Mouse (Mus musculus): ENCODE measurements around the gene Ift172.
"Not testable (repeated sequence)": the region's sequence is repeated elsewhere in the genome, so short reads cannot be mapped to it uniquely, and the experiment has no call there.

The Ift172 gene

GRCm38 (mm10) chr5:31255971-31256370, 34.9 kb downstream of the Ift172 start:
- no peak for DNase-seq

DNA sequence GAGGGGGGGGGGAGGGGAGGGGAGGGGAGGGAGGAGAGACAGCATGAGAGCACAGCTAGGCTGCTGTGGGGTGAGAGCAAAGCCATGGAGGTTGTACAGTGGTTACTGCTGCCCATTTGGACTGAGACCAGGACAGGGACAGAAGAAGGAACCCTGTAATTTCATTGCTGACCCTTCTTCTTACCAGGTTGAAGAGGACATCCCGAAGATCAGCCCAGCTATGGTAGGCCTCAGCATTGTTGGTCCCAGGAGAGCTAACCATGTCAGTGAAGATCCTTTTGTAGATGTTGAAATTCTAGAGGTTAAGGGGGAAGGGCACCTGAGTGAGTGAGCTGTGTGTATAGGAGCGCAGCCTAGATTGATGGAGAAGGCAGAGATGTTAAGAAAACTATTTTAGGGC, 35.5 kb downstream of the Ift172 start:
- DNase-seq: no peak

DNA sequence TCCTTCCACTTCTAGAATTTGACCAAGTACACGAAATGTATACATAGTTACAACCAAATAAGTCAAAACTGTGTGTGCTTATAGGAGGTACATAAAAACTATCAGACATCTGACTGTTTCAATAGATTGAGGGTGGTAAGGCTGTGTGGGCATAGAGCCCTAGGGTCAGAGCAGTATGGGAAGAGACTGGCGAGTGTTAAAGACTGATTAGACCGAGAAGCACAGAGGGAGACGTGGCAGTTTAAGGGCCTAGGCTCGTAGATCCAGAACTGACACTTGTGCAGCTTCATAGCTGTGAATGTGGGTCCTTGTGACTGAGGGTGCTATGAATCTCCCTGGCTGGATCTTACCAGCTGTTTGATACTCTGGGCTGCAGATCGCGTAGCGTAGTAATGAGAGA, 36.0 kb downstream of the Ift172 start:
- no peak for DNase-seq

GRCm38 (mm10) chr5:31254452-31254851, 36.5 kb downstream of the Ift172 start:
- no peak for DNase-seq

DNA sequence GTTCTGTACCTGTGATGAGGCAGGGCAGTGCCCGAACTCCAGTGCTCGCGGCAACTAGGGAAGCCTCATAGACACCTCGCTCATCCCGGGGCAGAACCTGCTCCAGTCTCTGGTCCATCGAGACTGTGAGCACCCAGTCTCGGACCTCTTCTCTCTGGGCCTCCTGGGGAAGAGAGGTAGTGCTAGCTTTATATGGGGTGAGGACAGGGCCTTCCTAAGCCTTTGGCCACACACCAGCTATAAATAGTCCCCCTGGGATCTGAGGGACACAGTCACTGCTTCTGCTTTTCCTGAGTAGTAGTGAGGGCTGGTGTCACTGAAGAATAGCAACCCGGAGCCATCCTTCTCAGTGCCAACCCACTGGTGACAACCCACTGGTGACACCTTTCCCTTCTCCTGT, 37.1 kb downstream of the Ift172 start:
- no peak for DNase-seq

GRCm38 (mm10) chr5:31252795-31253545, 37.9 kb downstream of the Ift172 start:
- DNase-seq: no peak

GRCm38 (mm10) chr5:31252151-31252550, 38.8 kb downstream of the Ift172 start:
- DNase-seq: no peak

DNA sequence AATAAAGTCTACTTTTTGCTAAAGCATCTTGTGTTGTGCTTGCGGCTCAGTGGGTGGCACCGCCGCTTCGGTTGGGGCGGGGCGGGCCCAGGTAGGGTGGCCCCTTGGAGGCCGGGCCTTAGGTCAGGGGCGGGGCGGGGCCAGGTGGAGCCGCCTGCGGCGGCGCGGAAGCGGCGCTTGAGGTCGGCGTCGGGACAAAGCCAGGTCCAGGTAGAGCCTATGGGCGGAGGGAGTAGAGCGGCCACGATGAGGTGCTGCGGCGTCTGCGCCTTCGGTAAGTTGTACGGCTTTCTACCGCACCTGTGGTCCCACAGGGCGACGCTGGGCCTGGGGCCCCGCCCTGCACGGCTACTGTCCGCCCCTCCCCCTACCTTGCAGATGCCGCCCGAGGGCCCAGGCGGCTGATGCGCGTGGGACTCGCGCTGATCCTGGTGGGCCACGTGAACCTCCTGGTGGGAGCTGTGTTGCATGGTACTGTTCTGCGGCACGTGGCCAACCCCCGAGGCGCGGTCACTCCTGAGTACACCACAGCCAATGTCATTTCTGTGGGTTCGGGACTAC, 39.3 kb downstream of the Ift172 start, which contains the start of gene Krtcap3:
Gene Krtcap3 (plus strand): TSS at position 151 of the 561 bp plus-strand sequence.
- DNase-seq: peak; percentile 27 to 41

DNA sequence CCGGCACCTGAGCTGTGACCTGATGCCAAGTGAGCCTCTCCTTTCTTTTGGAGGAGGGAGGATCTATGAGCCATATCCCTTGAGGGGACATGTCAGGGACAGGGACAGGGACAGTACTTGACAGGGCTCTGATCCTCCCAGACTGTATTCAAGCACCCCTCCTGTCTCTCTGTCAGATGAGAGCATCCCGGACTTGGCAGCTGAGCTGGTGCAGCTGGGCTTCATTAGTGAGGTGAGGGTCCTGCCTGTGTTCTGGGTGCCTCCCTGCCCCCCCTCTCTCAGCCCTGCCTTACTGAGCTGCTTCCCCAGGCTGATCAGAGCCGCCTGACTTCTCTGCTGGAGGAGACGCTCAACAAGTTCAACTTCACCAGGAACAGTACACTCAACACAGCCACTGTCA, 40.2 kb downstream of the Ift172 start:
- no peak for DNase-seq

DNA sequence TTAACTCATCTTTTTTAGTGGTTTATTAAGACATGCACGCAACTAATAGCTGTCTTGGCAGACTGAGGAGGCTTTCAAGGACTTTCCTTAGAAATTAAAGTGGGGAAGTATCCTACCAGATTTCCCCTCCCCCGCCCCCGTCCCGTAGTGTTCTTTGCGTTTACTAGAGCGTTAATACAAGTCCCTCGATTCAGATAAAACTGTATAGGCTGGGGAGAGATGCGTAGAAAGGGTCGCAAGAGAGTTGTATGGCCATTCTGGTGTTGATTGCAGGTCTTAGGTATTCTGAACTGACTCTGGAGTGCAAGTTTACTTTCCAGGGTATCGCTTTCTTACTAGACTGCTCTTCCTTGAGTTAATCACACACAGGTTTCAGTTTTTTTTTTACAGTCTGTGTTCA, 48.7 kb downstream of the Ift172 start:
- no peak for DNase-seq

GRCm38 (mm10) chr5:31241522-31242034, 49.3 kb downstream of the Ift172 start:
- DNase-seq: no peak

GRCm38 (mm10) chr5:31240637-31241521, 50.0 kb downstream of the Ift172 start, which contains the start of the genes Nrbp1 and Gm9970:
TSS of gene Nrbp1 (plus strand) at chr5:31240864.
TSS of gene Gm9970 (minus strand) at chr5:31241232.
- DNase-seq: peak; percentile 95

DNA sequence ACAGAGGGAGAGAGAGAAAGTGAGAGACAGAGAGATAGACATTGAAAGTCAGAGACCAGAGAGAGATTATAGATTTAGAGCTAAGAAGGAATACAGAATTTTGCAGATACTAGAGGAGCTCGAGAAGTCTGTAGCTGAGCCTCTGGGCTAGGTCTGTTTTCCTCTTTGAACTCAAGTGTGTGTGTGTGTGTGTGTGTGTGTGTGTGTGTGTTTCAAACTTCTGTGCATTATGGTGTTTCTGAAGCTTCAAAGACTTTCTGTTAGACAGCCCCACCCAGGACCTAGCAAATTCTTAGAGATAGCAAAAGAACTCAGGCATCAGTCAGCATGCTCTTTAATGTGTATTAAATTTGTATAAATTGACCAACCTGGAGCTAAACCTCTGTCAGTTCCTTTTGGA, 64.3 kb downstream of the Ift172 start:
- DNase-seq: no peak

- no peak for DNase-seq
Observed at GRCm38 (mm10) chr5:31222696-31223095, 68.2 kb downstream of the Ift172 start.

GRCm38 (mm10) chr5:31221304-31221945, 69.5 kb downstream of the Ift172 start:
- DNase-seq: peak; percentile 35 to 43

DNA sequence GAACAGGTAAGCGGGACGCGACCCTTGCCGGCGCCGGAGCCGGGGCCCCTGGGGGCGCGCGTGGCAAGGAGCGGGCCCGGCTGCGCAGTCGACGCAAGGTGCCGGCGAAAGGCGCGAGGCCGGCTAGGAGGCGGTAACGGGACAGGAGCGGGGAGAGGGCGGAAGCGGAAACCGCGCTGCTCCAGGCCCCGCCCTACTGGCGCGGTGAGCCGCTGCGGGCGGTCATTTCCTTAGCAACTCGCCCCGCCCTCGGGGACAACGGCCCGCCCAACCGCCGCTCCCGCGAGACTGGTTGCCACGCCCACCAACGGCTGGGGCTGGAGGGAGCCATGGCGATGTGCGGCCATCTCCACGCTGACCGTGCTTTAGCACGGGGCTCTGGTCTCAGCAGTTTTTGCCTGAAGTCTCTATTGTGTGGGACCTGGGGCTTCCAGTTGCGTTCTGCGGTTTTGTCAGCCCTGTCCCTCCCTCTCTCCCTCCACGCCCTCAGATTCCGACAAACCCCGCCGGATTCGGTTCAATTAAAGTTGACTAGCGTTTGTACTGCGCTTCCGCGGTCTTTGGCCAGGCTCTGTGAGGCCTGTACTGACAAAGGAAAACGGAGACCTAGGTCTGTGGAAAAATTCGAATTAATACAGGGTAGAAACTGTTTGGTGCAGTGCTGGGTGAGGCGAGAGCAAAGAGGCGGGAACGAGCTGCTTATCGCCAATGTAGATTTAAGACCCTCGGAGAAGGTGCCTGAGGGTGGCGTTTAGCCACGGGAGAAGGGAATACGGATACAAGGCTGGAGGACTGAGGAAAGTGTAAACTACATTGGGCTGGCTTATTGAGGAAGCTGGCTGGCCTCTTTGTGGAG, 70.2 kb downstream of the Ift172 start, which contains the start of gene Ppm1g:
Gene Ppm1g (minus strand): TSS at position 240 of the 856 bp plus-strand sequence.
- peak; percentile 99 to 100 for DNase-seq

- no peak for DNase-seq
Observed at GRCm38 (mm10) chr5:31219911-31220447, 70.9 kb downstream of the Ift172 start.

DNA sequence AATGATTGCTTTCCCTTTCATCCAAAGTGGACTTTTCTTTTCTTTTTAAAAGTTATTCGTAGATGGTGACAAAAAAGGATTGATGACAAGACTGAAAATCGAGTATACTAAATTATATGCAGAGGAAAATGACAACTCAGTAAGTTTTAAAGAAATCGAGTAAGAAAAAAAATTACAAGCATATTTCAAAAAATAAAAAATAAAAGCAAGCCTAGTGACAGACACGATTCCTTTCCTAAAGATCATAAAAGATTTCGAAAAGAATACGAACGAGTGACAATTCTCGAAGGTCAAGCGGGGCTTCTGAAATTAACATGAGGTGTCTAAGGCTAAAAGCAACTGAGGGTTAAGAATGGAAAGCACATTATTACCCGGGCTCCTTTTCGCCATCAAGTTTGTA, 71.4 kb downstream of the Ift172 start:
- no peak for DNase-seq

- no peak for DNase-seq
Observed at GRCm38 (mm10) chr5:31219070-31219469, 71.8 kb downstream of the Ift172 start.

DNA sequence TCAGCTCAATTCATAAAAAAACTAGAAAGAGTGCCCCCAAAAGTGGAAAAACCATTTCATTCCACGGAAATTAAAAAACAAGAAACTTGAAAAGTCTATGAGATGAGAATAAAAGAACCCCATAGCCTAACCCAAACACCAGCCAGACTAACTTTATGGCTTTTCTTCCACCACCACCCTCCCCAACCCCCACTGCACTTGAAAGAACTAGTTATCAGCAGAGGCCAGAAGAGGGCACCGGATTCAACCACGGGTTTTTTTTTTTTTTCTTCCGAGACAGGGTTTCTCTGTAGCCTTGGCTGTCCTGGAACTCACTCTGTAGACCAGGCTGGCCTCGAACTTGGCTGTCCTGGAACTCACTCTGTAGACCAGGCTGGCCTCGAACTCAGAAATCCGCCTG, 72.6 kb downstream of the Ift172 start:
- DNase-seq: peak; percentile 50 to 60

DNA sequence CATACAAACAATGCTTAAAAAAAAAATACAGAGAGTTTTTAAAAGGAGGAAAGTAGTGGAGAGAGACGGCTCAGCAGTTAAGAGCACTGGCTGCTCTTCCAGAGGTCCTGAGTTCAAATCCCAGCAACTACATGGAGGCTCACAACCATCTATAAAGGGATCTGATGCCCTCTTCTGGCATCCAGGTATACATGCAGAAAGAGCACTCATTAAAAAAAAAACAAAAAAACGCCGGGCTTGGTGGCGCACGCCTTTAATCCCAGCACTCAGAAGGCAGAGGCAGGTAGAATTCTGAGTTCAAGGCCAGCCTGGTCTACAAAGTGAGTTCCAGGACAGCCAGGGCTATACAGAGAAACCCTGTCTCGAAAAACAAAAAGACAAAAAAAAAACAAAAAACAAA, 74.4 kb downstream of the Ift172 start:
- DNase-seq: not testable (repeated sequence)

Data from B cell, adult 2 months (primary cell).